Mouse (Mus musculus) cerebellum, adult 2 months (tissue): ENCODE results near the gene Mymk.

Experiments used
- CTCF ChIP-seq: fragments of 200-500 bp; IDR thresholded peaks from 2 replicates; pipeline ENCODE4 v1.5.1; 2011; ENCODE audit warnings: low read depth, mild to moderate bottlenecking, control low read depth, low read length, moderate library complexity, borderline replicate concordance; ENCODE audit not compliant: insufficient read depth
- POLR2A ChIP-seq: fragments of 200-500 bp; IDR thresholded peaks from 2 replicates; pipeline ENCODE4 v1.6.1; 2011; ENCODE audit warnings: low read length, control low read depth, borderline replicate concordance; ENCODE audit not compliant: insufficient read depth

DNA sequence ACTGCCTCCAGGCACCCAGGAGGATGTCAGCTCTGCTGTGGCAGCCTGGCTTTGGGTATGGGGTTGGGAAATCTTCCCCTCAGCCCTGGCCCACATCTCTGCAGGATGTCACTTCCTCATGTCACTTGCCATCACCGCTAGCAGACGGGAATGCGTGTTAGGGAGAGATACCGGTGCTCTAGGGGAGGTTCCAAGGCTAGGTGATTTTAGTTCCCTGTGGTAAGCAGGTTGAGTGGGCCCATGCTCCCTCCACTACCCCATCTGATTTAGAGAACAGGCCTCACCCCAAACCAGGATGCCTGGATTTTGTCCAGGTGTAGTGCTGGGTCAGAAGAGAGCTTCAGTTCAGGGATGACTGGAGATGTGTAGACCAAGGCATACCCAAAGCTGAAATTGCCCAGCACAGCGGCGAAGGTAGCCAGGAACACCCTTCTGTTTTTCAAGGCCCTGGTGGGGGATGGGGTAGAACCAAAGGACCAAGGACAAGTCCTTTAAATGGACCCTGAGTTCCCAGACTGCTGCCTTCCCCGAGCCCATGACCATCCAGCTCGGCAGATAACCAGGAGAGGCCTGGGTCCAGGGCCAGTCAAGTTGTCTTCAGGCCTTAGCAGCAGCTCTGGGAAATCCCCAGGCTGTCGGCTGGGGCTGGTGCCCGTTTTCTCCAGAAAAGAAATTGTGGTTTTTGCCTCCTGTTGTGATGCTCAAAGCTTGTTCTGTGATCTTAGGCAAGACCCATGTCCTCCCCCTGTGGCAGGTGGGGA is 44.9 kb downstream of the Mymk start:
- TF ChIP-seq CTCF, result no peak
- TF ChIP-seq POLR2A, result no peak
